Mouse (Mus musculus) spleen, embryonic (tissue): ENCODE measurements around the gene Rdm1.

Experiments
- CTCF ChIA-PET: fragments of 350-600 bp; sonication (Branson Sonifier 250); formaldehyde crosslinking; loops from one replicate; lab custom pipeline; 2022; lab: Charles Lee

The Rdm1 gene

GRCm38 (mm10) chr11:101656356-101656755, 29.4 kb downstream of the Rdm1 start:
- CTCF ChIA-PET = no interaction called here

- CTCF ChIA-PET = interaction anchor here (0.6 to 1.7 kb wide), 3 partner anchors 10 to 29 kb away, joined by 4 to 6 read pairs (median 6); no protein-coding TSS in a partner anchor
Observed at GRCm38 (mm10) chr11:101657528-101657885, 30.5 kb downstream of the Rdm1 start.

- CTCF ChIA-PET = interaction anchor here (0.5 to 1.7 kb wide), 6 partner anchors 10 to 1308 kb away, joined by 3 to 29 read pairs (median 6); partner anchors contain the start of gene Dhx8
Observed at GRCm38 (mm10) chr11:101657886-101658750, 31.1 kb downstream of the Rdm1 start.

GRCm38 (mm10) chr11:101658751-101659558, 32.0 kb downstream of the Rdm1 start:
- CTCF ChIA-PET = interaction anchor here (0.5 to 1.7 kb wide), 5 partner anchors 11 to 1309 kb away, joined by 3 to 29 read pairs (median 6); partner anchors contain the start of gene Dhx8

- CTCF ChIA-PET = no interaction called here
Observed at GRCm38 (mm10) chr11:101661191-101661590, 34.2 kb downstream of the Rdm1 start.

- CTCF ChIA-PET = no interaction called here
Observed at GRCm38 (mm10) chr11:101661786-101662185, 34.8 kb downstream of the Rdm1 start.

GRCm38 (mm10) chr11:101663229-101664027, 36.4 kb downstream of the Rdm1 start:
- CTCF ChIA-PET = no interaction called here

- CTCF ChIA-PET = interaction anchor here (0.5 to 0.7 kb wide), 3 partner anchors 13 to 260 kb away, joined by 3 to 8 read pairs (median 3); no protein-coding TSS in a partner anchor
Observed at GRCm38 (mm10) chr11:101664825-101665635, 38.0 kb downstream of the Rdm1 start, which contains the start of gene Arl4d. Gene Arl4d (plus strand): TSS chr11:101665541.

- CTCF ChIA-PET = interaction anchor here (0.6 to 0.7 kb wide), 2 partner anchors 12 to 13 kb away, joined by 3 read pairs; no protein-coding TSS in a partner anchor
Observed at GRCm38 (mm10) chr11:101665636-101665992, 38.6 kb downstream of the Rdm1 start.

- CTCF ChIA-PET = no interaction called here
Observed at GRCm38 (mm10) chr11:101666626-101667345, 39.8 kb downstream of the Rdm1 start.

GRCm38 (mm10) chr11:101667871-101668532, 41.0 kb downstream of the Rdm1 start:
- CTCF ChIA-PET = no interaction called here

GRCm38 (mm10) chr11:101668546-101669261, 41.7 kb downstream of the Rdm1 start:
- CTCF ChIA-PET = no interaction called here

- CTCF ChIA-PET = no interaction called here
Observed at GRCm38 (mm10) chr11:101670334-101670733, 43.3 kb downstream of the Rdm1 start.

GRCm38 (mm10) chr11:101671255-101671654, 44.3 kb downstream of the Rdm1 start:
- CTCF ChIA-PET = no interaction called here

GRCm38 (mm10) chr11:101673010-101673642, 46.1 kb downstream of the Rdm1 start:
- CTCF ChIA-PET = no interaction called here

- CTCF ChIA-PET = no interaction called here
Observed at GRCm38 (mm10) chr11:101674106-101674505, 47.1 kb downstream of the Rdm1 start.

- CTCF ChIA-PET = no interaction called here
Observed at GRCm38 (mm10) chr11:101675349-101675748, 48.4 kb downstream of the Rdm1 start.

- CTCF ChIA-PET = interaction anchor here (0.5 kb wide), 1 partner anchor 12 kb away, joined by 3 read pairs; no protein-coding TSS in a partner anchor
Observed at GRCm38 (mm10) chr11:101677655-101678054, 50.7 kb downstream of the Rdm1 start.
